Mouse (Mus musculus) spleen, embryonic (tissue): ENCODE results near the gene Tctex1d1.

Experiments used
- CTCF ChIA-PET: fragments of 350-600 bp; sonication (Branson Sonifier 250); formaldehyde crosslinking; loops from one replicate; lab custom pipeline; 2022; lab: Charles Lee

Tctex1d1 gene

GRCm38 (mm10) chr4:102987756-102988155 lies 9.3 kb downstream of the Tctex1d1 start:
- CTCF ChIA-PET = interaction anchor here (1.1 to 1.4 kb wide), 2 partner anchors 156 to 160 kb away, joined by 3 to 5 read pairs; no protein-coding TSS in a partner anchor

GRCm38 (mm10) chr4:102988526-102988925 lies 10.1 kb downstream of the Tctex1d1 start:
- CTCF ChIA-PET = interaction anchor here (1.1 to 1.4 kb wide), 2 partner anchors 155 to 159 kb away, joined by 3 to 5 read pairs; no protein-coding TSS in a partner anchor

GRCm38 (mm10) chr4:102989391-102989790 lies 11.0 kb downstream of the Tctex1d1 start:
- CTCF ChIA-PET = no interaction called here

- CTCF ChIA-PET = no interaction called here
Measured at GRCm38 (mm10) chr4:102990016-102990415, 11.6 kb downstream of the Tctex1d1 start.

GRCm38 (mm10) chr4:102990595-102991340 lies 12.4 kb downstream of the Tctex1d1 start:
- CTCF ChIA-PET = interaction anchor here (0.7 kb wide), 1 partner anchor 505 kb away, joined by 3 read pairs; no protein-coding TSS in a partner anchor

- CTCF ChIA-PET = interaction anchor here (0.6 to 0.7 kb wide), 2 partner anchors 506 to 857 kb away, joined by 3 read pairs; no protein-coding TSS in a partner anchor
Measured at GRCm38 (mm10) chr4:102991685-102992084, 13.3 kb downstream of the Tctex1d1 start.

GRCm38 (mm10) chr4:103004681-103005080 lies 26.3 kb downstream of the Tctex1d1 start:
- CTCF ChIA-PET = no interaction called here

GRCm38 (mm10) chr4:103005190-103005945 lies 27.0 kb downstream of the Tctex1d1 start:
- CTCF ChIA-PET = no interaction called here

- CTCF ChIA-PET = no interaction called here
Measured at GRCm38 (mm10) chr4:103006266-103006665, 27.9 kb downstream of the Tctex1d1 start.

- CTCF ChIA-PET = no interaction called here
Measured at GRCm38 (mm10) chr4:103006943-103007418, 28.6 kb downstream of the Tctex1d1 start.

GRCm38 (mm10) chr4:103010734-103011133 lies 32.3 kb downstream of the Tctex1d1 start:
- CTCF ChIA-PET = no interaction called here

GRCm38 (mm10) chr4:103011823-103012222 lies 33.4 kb downstream of the Tctex1d1 start:
- CTCF ChIA-PET = no interaction called here

GRCm38 (mm10) chr4:103013490-103013889 lies 35.1 kb downstream of the Tctex1d1 start:
- CTCF ChIA-PET = no interaction called here

- CTCF ChIA-PET = no interaction called here
Measured at GRCm38 (mm10) chr4:103026621-103027020, 48.2 kb downstream of the Tctex1d1 start, which contains the start of gene Insl5. Gene Insl5 (minus strand): TSS chr4:103026842.

GRCm38 (mm10) chr4:103027745-103028144 lies 49.3 kb downstream of the Tctex1d1 start:
- CTCF ChIA-PET = interaction anchor here (0.6 kb wide), 1 partner anchor 109 kb away, joined by 3 read pairs; no protein-coding TSS in a partner anchor

GRCm38 (mm10) chr4:103028177-103029088 lies 50.0 kb downstream of the Tctex1d1 start:
- CTCF ChIA-PET = interaction anchor here (0.6 kb wide), 1 partner anchor 109 kb away, joined by 3 read pairs; no protein-coding TSS in a partner anchor

GRCm38 (mm10) chr4:103039103-103039837 lies 60.9 kb downstream of the Tctex1d1 start:
- CTCF ChIA-PET = no interaction called here

GRCm38 (mm10) chr4:103039838-103040191 lies 61.4 kb downstream of the Tctex1d1 start:
- CTCF ChIA-PET = no interaction called here

GRCm38 (mm10) chr4:103042997-103043396 lies 64.6 kb downstream of the Tctex1d1 start:
- CTCF ChIA-PET = no interaction called here

GRCm38 (mm10) chr4:103048046-103048445 lies 69.6 kb downstream of the Tctex1d1 start:
- CTCF ChIA-PET = no interaction called here
